Mouse (Mus musculus) adrenal gland, postnatal 10 days (tissue): ENCODE measurements at regions not wholly inside any gene's neighbourhood (a gene's known extent, or its start where the extent isn't known, plus 50 kb on each side); places are given as distances from the start of the nearest gene placed in this dataset.

Experiments
- DNase-seq: peaks from one replicate; pipeline ENCODE4 v3.0.0; 2021; ENCODE audit warnings: mixed read lengths

DNA sequence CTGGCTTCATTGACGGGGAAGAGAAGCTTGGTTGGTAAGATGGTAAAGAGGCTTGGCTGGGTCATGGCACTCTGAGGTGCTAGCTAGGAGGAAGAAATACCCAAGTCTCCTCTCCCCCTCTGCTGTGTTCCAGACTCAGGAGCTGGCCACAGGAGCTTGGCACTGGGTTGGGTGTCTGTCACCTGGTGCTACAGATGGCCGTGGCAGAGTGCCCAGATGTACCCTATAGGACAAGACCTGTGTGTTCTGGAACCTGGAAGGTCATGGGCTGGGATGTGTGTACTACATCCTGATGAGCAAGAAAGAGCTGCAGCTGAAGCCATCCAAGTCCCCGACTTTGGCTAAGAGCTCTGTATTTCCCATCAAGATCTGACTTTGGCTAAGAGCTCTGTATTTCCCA lies 72.4 kb downstream of the Nupl2 start:
- no peak for DNase-seq

DNA sequence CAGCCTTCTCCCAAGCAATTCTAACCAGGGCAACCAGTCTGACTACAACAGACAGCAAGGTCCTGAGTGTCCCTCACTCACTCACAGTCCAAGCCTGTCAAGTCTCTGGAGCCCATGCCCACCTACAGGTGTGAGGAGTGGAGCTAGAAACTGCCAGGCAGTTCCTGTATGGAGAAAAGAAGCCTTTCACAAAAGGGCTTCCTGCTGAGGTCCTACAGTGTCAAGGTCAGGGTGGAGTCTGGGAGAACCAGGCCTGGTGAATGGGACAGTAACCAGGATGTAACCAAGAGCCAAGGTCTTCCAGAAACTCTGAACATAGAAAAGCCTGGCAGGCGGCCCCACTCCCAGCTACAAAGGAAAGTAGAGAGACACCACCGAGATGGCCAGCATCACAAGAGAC lies 74.2 kb downstream of the Nupl2 start:
- DNase-seq: no peak

DNA sequence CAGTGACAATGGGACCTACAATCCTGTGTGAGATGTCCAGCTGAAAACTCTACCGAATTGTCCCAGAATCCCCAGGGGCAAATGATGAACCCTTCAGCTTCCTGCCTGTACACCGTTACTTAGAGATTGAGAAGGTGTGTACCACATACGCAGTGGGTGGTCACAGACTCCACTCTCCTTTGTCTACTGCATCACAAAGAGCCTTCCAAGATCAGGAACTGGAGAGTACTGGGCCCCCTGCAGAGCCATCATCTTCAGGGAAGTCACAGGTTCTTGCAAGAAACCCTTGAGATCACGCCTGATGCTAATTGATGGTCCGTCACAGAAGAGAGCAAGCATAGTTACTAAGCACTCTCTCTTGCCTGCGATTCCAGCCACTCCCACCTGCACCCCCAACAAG lies 79.4 kb downstream of the Nupl2 start:
- no peak for DNase-seq

DNA sequence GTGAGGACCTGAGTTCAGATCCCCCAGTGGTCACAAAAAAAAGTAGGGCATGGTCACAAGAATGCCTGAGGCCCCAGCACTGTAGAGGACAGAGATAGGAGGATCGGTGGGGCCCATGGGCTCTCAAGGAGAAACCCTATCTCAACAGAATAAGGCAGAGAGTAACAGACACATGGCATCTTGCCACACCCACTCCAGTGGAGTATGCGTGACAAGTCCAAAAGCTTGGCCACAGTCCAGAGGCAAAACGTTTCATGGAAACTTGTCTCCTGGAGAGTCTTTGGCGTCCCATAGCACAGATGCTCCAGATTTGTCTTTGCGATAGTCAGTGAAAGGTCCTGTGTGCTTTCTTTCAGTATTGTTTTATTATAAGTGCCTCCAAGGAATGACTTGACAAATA lies 90.7 kb downstream of the Nupl2 start:
- DNase-seq: no peak

DNA sequence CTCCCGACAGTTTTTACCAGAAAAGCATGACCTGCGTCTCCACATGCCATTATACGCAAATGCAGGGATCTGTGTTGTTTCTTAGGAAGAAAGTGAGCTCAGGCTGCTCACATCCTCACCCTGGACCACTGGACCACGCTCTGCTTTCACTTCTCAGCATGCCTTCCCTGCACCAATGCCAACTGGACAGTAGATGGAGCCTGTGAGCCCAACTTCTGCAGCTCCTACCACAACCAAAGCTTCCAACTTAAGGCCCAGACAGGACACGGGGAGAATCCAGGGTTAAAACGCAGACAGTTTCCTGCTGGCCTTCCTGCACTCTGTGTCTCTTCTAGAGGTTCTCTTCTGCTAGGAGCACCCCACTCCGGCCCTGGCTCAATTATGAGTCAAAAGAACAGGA lies 90.3 kb downstream of the Kcnh2 start:
- peak; percentile 81 for DNase-seq

DNA sequence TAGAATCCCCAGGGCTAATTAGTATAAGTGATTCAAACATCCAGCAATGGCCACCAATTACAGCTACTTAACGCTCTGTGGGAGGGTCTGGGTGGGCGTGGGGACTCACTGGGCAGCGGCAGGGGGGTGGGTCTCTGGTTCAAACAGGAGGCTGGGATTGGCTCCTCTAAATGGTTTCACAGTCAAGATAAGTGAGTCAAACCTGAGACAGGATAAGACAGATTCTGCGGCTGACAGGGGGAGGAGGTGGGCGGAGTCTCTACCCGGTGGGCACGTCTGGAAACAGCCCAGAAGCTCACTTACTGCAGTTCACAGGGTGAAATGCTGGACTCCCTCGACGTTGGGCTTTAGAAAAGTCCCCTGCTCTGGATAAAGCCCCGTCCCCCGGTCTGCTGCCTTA lies 89.3 kb downstream of the Kcnh2 start:
- DNase-seq: no peak

DNA sequence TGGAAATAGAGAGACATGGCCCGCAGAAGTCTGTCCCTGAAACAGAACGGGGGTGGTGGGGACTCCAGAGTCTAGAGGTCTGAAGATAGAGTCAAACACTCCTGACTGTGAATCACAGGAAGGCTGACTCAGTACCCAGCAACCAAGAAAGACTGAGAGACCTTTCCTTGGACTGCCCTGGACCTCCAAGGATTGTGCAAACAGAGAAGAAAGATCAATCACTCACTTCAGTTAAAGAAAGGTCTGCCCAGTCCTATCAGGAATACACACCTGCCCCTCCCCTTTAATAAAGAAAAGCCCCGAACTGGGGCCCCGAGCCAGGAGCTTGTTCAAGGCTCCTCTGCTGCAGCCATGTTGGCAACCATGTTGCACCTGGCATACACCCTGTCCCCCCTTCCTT lies 87.3 kb downstream of the Kcnh2 start:
- no peak for DNase-seq

DNA sequence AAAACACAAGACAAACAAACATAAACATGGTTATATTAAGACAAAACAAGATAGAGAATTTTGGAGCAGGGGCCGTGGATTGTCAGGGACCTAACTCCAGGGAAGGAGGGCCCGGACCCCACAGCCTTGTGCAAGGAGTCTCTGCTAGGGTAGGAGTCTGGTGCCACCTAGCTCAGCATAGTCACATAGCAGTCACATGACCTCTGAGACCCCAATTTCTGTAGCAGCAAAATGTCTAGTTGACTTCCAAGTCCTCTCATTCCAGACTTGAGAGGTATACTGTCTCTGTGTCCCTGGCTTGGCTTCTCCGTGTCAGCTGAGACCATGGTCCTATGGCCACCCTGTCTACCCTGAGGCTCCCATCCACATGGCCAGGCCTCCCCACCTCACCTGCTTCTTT lies 86.0 kb downstream of the Kcnh2 start:
- no peak for DNase-seq

DNA sequence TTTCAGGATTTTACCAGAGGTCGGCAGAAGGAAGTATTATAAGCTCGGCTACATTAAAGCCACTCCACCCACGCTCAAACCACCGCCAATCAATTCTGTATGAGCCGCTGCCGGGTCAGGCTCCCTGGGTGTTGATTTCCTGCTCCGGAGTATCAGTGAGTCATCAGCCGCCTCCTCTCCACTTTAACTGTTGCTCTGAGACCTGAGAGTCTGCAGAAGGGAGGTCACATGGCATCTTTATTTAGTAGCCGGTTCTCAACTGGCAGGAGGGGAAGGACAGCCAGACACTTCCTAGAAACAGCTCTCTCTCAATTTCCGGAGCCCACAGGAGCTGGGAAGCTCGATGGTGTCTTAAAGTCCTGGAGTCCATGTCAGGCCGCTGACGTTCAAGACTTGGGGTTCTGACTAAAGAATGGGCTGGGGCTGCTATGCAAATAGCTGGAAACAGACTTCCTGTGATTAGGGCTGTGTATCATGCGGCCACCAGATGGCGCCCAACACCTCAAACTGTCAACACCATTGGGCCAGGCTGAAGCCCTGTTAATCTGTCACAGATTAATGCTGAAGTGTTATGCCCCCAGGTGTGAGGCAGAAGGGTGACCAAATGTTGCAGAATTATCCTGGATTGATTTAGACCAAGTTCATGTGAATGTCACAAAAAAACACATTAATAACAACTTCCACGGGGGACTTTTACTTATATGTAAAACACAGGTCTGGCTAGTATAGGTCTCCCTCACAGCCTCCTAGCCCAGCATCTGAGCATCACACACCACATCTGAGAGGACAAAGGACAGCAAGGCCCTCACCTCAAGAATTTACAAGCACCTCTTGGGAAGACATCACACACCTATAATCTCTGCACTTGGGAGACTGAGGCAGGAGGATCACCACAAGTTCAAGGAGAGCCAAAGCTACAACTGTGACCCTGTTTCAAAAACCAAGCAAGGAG lies 84.8 kb downstream of the Kcnh2 start:
- DNase-seq: peak; percentile 87
